Comparison of ENCODE assay signal across 7 mouse cellular contexts in the genomic region with DNA sequence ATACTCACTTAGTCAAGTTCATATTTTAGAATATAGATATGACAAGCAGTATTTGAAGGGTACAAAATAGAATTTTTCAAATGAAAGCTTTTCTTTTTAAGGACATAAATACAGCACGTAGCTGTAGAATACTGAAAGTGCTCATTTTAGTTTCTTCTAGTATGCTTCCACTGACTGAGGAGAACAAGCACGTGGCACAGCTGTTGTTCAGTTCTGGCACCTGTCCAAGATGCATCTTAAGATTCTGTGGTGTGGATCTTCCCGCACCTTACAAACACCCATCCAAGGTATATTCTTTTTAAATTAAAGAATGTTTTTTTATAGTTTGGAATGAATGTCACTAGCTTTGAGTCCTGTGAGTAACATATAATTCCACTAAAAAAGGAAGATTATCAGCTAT. TPM values are rescaled to one million over a fixed set of nuclear protein-coding genes. Genes with fewer than 3 reads are reported as not detected.
DNase-seq lines count a peak whose midpoint lies in the region; ATAC-seq lines count a peak whose summit lies in the region.

No protein-coding gene starts in this region.

- H3K4me2 ChIP-seq in neural tube, embryonic 11.5 days (ENCODE audit: low read depth), result peak overlapping the region; percentile 52
- H3K4me2 ChIP-seq in hindbrain, embryonic 14.5 days (replicated peaks), result peak overlapping the region; percentile 80

- peak overlapping the region; percentile 87 for H3K4me3 ChIP-seq in neural tube, embryonic 11.5 days (ENCODE audit: low read depth, low read length)
- peak overlapping the region; percentile 81 for H3K4me3 ChIP-seq in hindbrain, embryonic 14.5 days (replicated peaks; ENCODE audit: low read length)

- no peaks in the 10 kb centered on the region for H3K9me3 ChIP-seq in neural tube, embryonic 11.5 days (ENCODE audit: control insufficient read depth, low read length)
- H3K9me3 ChIP-seq in hindbrain, embryonic 14.5 days (ENCODE audit: control insufficient read depth, low read length), result no peaks in the 10 kb centered on the region

- H3K9ac ChIP-seq in neural tube, embryonic 11.5 days (ENCODE audit: low read length), result no peak overlapping the region
- H3K9ac ChIP-seq in hindbrain, embryonic 14.5 days, result peak overlapping the region; percentile 84; the same call in 1 of the 2 replicates

- H3K27ac ChIP-seq in neural tube, embryonic 11.5 days (ENCODE audit: low read depth, low read length), result no peak overlapping the region
- H3K27ac ChIP-seq in hindbrain, embryonic 14.5 days, result no peak overlapping the region; the same call in 1 of the 2 replicates

- DNase-seq in neural tube, embryonic 11.5 days (ENCODE audit: low spot score), result no peak
- no peak for DNase-seq in neural tube, embryonic 10.5 days (ENCODE audit: extremely low spot score, low spot score)
- peak; percentile 50 for DNase-seq in c-Kit-positive CD71-positive TER-119-negative erythroid progenitor cells, embryonic 14.5 days (ENCODE audit: low read depth)
- no peak for DNase-seq in hindbrain, embryonic 14.5 days (ENCODE audit: low spot score)
- peak; percentile 16 for DNase-seq in lung, postnatal 14 days
- DNase-seq in ovary, postnatal 14 days (ENCODE audit: low spot score), result no peak
- DNase-seq in adrenal gland, postnatal 14 days, result no peak

- WGBS in neural tube, embryonic 11.5 days, result 72% methylated on average over 3 of the region's 3 CpGs
- WGBS in hindbrain, embryonic 14.5 days, result 37% methylated on average over 3 of the region's 3 CpGs

- no peaks in the 10 kb centered on the region for H3K27me3 ChIP-seq in neural tube, embryonic 11.5 days (ENCODE audit: control insufficient read depth, insufficient read depth, low read length)
- no peaks in the 10 kb centered on the region for H3K27me3 ChIP-seq in hindbrain, embryonic 14.5 days (ENCODE audit: control insufficient read depth, insufficient read depth, low read length)

- ATAC-seq in neural tube, embryonic 11.5 days (ENCODE audit: insufficient read depth, low FRiP score, low TSS enrichment), result no peak
- ATAC-seq in hindbrain, embryonic 14.5 days (ENCODE audit: low FRiP score), result no peak

- no peaks in the 10 kb centered on the region for H3K36me3 ChIP-seq in neural tube, embryonic 11.5 days (ENCODE audit: control insufficient read depth, insufficient read depth, low read length)
- peaks cover 13% of the 10 kb centered on the region for H3K36me3 ChIP-seq in hindbrain, embryonic 14.5 days (replicated peaks; ENCODE audit: control insufficient read depth, insufficient read depth)

- H3K4me1 ChIP-seq in neural tube, embryonic 11.5 days (ENCODE audit: control insufficient read depth, insufficient read depth, low read length), result no peaks in the 10 kb centered on the region
- peaks cover 16% of the 10 kb centered on the region for H3K4me1 ChIP-seq in hindbrain, embryonic 14.5 days (replicated peaks; ENCODE audit: control insufficient read depth, insufficient read depth, low read length)

RNA-seq across cellular contexts. Expression of gene Pex13, which starts 1.4 kb away (rescaled TPM):
- polyA plus RNA-seq in neural tube, embryonic 11.5 days (2014; fragmentation: Nextera tagmentation; extraction: Ambion mirVana), result 37.6 and 46.5 TPM in 2 replicates
- 38.6 and 43.1 TPM in 2 replicates for polyA plus RNA-seq in hindbrain, embryonic 14.5 days (2014; fragmentation: Nextera tagmentation; extraction: Ambion mirVana)
- total RNA-seq in adrenal gland, postnatal 14 days (2021), result 56.9 and 66.8 TPM in 2 replicates

RNA-seq across cellular contexts. Expression of gene Pus10, which starts 1.7 kb away (rescaled TPM):
- 22.1 TPM in 2 replicates for polyA plus RNA-seq in neural tube, embryonic 11.5 days (2014; fragmentation: Nextera tagmentation; extraction: Ambion mirVana)
- polyA plus RNA-seq in hindbrain, embryonic 14.5 days (2014; fragmentation: Nextera tagmentation; extraction: Ambion mirVana), result 11.7 and 13.0 TPM in 2 replicates
- total RNA-seq in adrenal gland, postnatal 14 days (2021), result 19.2 and 21.8 TPM in 2 replicates

RNA-seq across cellular contexts. Expression of gene 0610010F05Rik, which starts 33.7 kb away (rescaled TPM):
- 62.2 and 63.3 TPM in 2 replicates for polyA plus RNA-seq in neural tube, embryonic 11.5 days (2014; fragmentation: Nextera tagmentation; extraction: Ambion mirVana)
- 147 and 161 TPM in 2 replicates for polyA plus RNA-seq in hindbrain, embryonic 14.5 days (2014; fragmentation: Nextera tagmentation; extraction: Ambion mirVana)
- 17.9 and 18.4 TPM in 2 replicates for total RNA-seq in adrenal gland, postnatal 14 days (2021)

Comparison
In these comparisons a context has a peak if more than half of its experiments do, and no peak if none do; other contexts are left out.
1. DNase-seq: peak in c-Kit-positive CD71-positive TER-119-negative erythroid progenitor cells, embryonic 14.5 days (single experiment) and lung, postnatal 14 days (single experiment); none in neural tube, embryonic 11.5 days (single experiment), neural tube, embryonic 10.5 days (single experiment), hindbrain, embryonic 14.5 days (single experiment), ovary, postnatal 14 days (single experiment) and adrenal gland, postnatal 14 days (single experiment).